Mouse (Mus musculus): ENCODE results near the gene BC049715. TPM values are rescaled to one million over a fixed set of nuclear protein-coding genes. Genes with fewer than 3 reads are reported as not detected.

BC049715 gene
- total and polyA plus RNA-seq, 2 experiments from 2014 or later: 0.04 to 1.4 TPM

- DNase-seq (ENCODE audit: low spot score) (no peak), ATAC-seq (ENCODE audit: insufficient read depth, low read depth) (no peak)
- Histone ChIP-seq H3K4me3 (ENCODE audit: low read depth, low read length) (no peak overlapping the region), H3K27me3 (ENCODE audit: control insufficient read depth, insufficient read depth, low read length) (no peaks in the 10 kb centered on the region), H3K36me3 (replicated peaks; ENCODE audit: control insufficient read depth, insufficient read depth, low read length) (no peaks in the 10 kb centered on the region), H3K9me3 (replicated peaks; ENCODE audit: control insufficient read depth, low read length) (no peaks in the 10 kb centered on the region), H3K4me2 (ENCODE audit: low read depth, low read length) (no peak overlapping the region), H3K4me1 (ENCODE audit: control insufficient read depth, insufficient read depth) (no peaks in the 10 kb centered on the region), H3K27ac (ENCODE audit: low read depth) (no peak overlapping the region), H3K9ac (replicated peaks; ENCODE audit: low read depth, low read length) (no peak overlapping the region)
- 83% methylated on average over 5 of the region's 5 CpGs for WGBS
- no peak for TF ChIP-seq EP300 (IDR thresholded peaks at IDR 0.05; ENCODE audit: low read depth)
- TF ChIP-seq CTCF (IDR thresholded peaks at IDR 0.05; ENCODE audit: low read depth): no peak
These were observed 37.9 kb downstream of the BC049715 start for GRCm38 (mm10) chr6:136865360-136865759.

- ATAC-seq (ENCODE audit: insufficient read depth, low read depth) (no peak), DNase-seq (ENCODE audit: low spot score) (no peak)
- Histone ChIP-seq H3K4me2 (ENCODE audit: low read depth, low read length) (no peak overlapping the region), H3K9ac (replicated peaks; ENCODE audit: low read depth, low read length) (no peak overlapping the region), H3K36me3 (replicated peaks; ENCODE audit: control insufficient read depth, insufficient read depth, low read length) (no peaks in the 10 kb centered on the region), H3K27me3 (ENCODE audit: control insufficient read depth, insufficient read depth, low read length) (no peaks in the 10 kb centered on the region), H3K9me3 (replicated peaks; ENCODE audit: control insufficient read depth, low read length) (no peaks in the 10 kb centered on the region), H3K4me3 (ENCODE audit: low read depth, low read length) (no peak overlapping the region), H3K27ac (ENCODE audit: low read depth) (no peak overlapping the region), H3K4me1 (ENCODE audit: control insufficient read depth, insufficient read depth) (no peaks in the 10 kb centered on the region)
- 89% methylated on average over 4 of the region's 4 CpGs for WGBS
- no peak for TF ChIP-seq CTCF (IDR thresholded peaks at IDR 0.05; ENCODE audit: low read depth)
- TF ChIP-seq EP300 (IDR thresholded peaks at IDR 0.05; ENCODE audit: low read depth): no peak
These were observed 38.7 kb downstream of the BC049715 start for GRCm38 (mm10) chr6:136866150-136866549.

- Histone ChIP-seq H3K27ac (ENCODE audit: low read depth) (no peak overlapping the region), H3K9me3 (replicated peaks; ENCODE audit: control insufficient read depth, low read length) (no peaks in the 10 kb centered on the region), H3K4me3 (ENCODE audit: low read depth, low read length) (no peak overlapping the region), H3K36me3 (replicated peaks; ENCODE audit: control insufficient read depth, insufficient read depth, low read length) (no peaks in the 10 kb centered on the region), H3K4me1 (ENCODE audit: control insufficient read depth, insufficient read depth) (no peaks in the 10 kb centered on the region), H3K4me2 (ENCODE audit: low read depth, low read length) (no peak overlapping the region), H3K9ac (replicated peaks; ENCODE audit: low read depth, low read length) (no peak overlapping the region), H3K27me3 (ENCODE audit: control insufficient read depth, insufficient read depth, low read length) (no peaks in the 10 kb centered on the region)
- ATAC-seq (ENCODE audit: insufficient read depth, low read depth) (no peak), DNase-seq (ENCODE audit: low spot score) (no peak)
- 68% methylated on average over 5 of the region's 5 CpGs for WGBS
- TF ChIP-seq EP300 (IDR thresholded peaks at IDR 0.05; ENCODE audit: low read depth): no peak
- TF ChIP-seq CTCF (IDR thresholded peaks at IDR 0.05; ENCODE audit: low read depth): no peak
These were observed 41.5 kb downstream of the BC049715 start for GRCm38 (mm10) chr6:136868921-136869320.

- H3K4me2 ChIP-seq (ENCODE audit: low read depth, low read length): peak overlapping the region; percentile 60
- DNase-seq (ENCODE audit: low spot score) (peak; percentile 58), ATAC-seq (ENCODE audit: insufficient read depth, low read depth) (no peak)
- peaks cover 9% of the 10 kb centered on the region for H3K4me1 ChIP-seq (ENCODE audit: control insufficient read depth, insufficient read depth)
- H3K4me3 ChIP-seq (ENCODE audit: low read depth, low read length): peak overlapping the region; percentile 38
- peak overlapping the region; percentile 42 for H3K9ac ChIP-seq (replicated peaks; ENCODE audit: low read depth, low read length)
- no peaks in the 10 kb centered on the region for H3K27me3 ChIP-seq (ENCODE audit: control insufficient read depth, insufficient read depth, low read length)
- H3K9me3 ChIP-seq (replicated peaks; ENCODE audit: control insufficient read depth, low read length): no peaks in the 10 kb centered on the region
- 12% methylated on average over 8 of the region's 8 CpGs for WGBS
- H3K27ac ChIP-seq (ENCODE audit: low read depth): peak overlapping the region; percentile 22
- no peaks in the 10 kb centered on the region for H3K36me3 ChIP-seq (replicated peaks; ENCODE audit: control insufficient read depth, insufficient read depth, low read length)
- TF ChIP-seq EP300 (IDR thresholded peaks at IDR 0.05; ENCODE audit: low read depth): no peak
These were observed 47.2 kb downstream of the BC049715 start for GRCm38 (mm10) chr6:136874599-136874998.

- ATAC-seq (ENCODE audit: insufficient read depth, low read depth): peak; percentile 77
- H3K4me2 ChIP-seq (ENCODE audit: low read depth, low read length): peak within 1 kb of the TSS; percentile 60
- H3K36me3 ChIP-seq (replicated peaks; ENCODE audit: control insufficient read depth, insufficient read depth, low read length): no peaks in the 10 kb centered on the region
- H3K4me3 ChIP-seq (ENCODE audit: low read depth, low read length): peak within 1 kb of the TSS; percentile 38
- no peak for TF ChIP-seq CTCF (IDR thresholded peaks at IDR 0.05; ENCODE audit: low read depth)
- TF ChIP-seq EP300 (IDR thresholded peaks at IDR 0.05; ENCODE audit: low read depth): no peak
- H3K27ac ChIP-seq (ENCODE audit: low read depth): peak within 1 kb of the TSS; percentile 56
- peaks cover 9% of the 10 kb centered on the region for H3K4me1 ChIP-seq (ENCODE audit: control insufficient read depth, insufficient read depth)
- H3K9me3 ChIP-seq (replicated peaks; ENCODE audit: control insufficient read depth, low read length): no peaks in the 10 kb centered on the region
- peak; percentile 61 for DNase-seq (ENCODE audit: low spot score)
- no peaks in the 10 kb centered on the region for H3K27me3 ChIP-seq (ENCODE audit: control insufficient read depth, insufficient read depth, low read length)
- 23% methylated on average over 9 of the region's 9 CpGs for whole genome bisulfite sequencing
- peak within 1 kb of the TSS; percentile 55 for H3K9ac ChIP-seq (replicated peaks; ENCODE audit: low read depth, low read length)
These were observed 48.2 kb downstream of the BC049715 start, which contains the start of gene Mgp for GRCm38 (mm10) chr6:136875670-136876069. Gene Mgp, minus strand, starts transcription at chr6:136875823.

- no peaks in the 10 kb centered on the region for H3K4me1 ChIP-seq (ENCODE audit: control insufficient read depth, insufficient read depth)
- no peaks in the 10 kb centered on the region for H3K27me3 ChIP-seq (ENCODE audit: control insufficient read depth, insufficient read depth, low read length)
- no peak for TF ChIP-seq EP300 (IDR thresholded peaks at IDR 0.05; ENCODE audit: low read depth)
- TF ChIP-seq CTCF (IDR thresholded peaks at IDR 0.05; ENCODE audit: low read depth): no peak
- H3K9ac ChIP-seq (replicated peaks; ENCODE audit: low read depth, low read length): no peak overlapping the region
- H3K4me3 ChIP-seq (ENCODE audit: low read depth, low read length): no peak overlapping the region
- DNase-seq (ENCODE audit: low spot score) (no peak), ATAC-seq (ENCODE audit: insufficient read depth, low read depth) (no peak)
- H3K9me3 ChIP-seq (replicated peaks; ENCODE audit: control insufficient read depth, low read length): no peaks in the 10 kb centered on the region
- 55% methylated on average over 8 of the region's 8 CpGs for WGBS
- no peaks in the 10 kb centered on the region for H3K36me3 ChIP-seq (replicated peaks; ENCODE audit: control insufficient read depth, insufficient read depth, low read length)
- H3K4me2 ChIP-seq (ENCODE audit: low read depth, low read length): no peak overlapping the region
- no peak overlapping the region for H3K27ac ChIP-seq (ENCODE audit: low read depth)
These were observed 54.3 kb downstream of the BC049715 start for GRCm38 (mm10) chr6:136881678-136882077.
